Mouse (Mus musculus) CD4-positive, CD25-positive, alpha-beta regulatory T cell (primary cell): ENCODE results near the gene Olfr994. TPM values are rescaled to one million over a fixed set of nuclear protein-coding genes. Genes with fewer than 3 reads are reported as not detected.

Source experiments
- polyA plus RNA-seq: library from polyadenylated mRNA; unstranded; fragments of 100-300 nt; shearing (Covaris generic); gene quantifications from one replicate; pipeline ENCODE4 v1.2.1, GENCODE M21; 2017

Olfr994 gene
- polyA plus RNA-seq = not detected

DNA sequence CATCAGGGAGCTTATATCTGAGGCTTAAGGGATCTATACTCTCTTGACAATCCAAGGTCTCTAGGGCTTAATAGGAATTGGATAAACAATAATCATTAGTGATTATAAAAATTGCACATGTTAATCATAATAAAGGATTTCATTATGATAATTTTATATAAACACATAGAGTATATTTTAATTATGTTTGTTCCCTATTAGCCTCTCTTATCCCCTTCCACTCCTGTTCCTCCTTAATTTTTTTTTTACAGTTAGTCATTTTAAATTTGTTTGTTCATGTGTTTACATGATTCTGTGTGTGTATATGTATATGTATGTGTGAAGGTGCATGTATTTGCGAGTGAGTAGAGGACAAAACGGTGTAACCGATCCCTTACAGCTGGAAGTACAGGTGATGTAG is at the start of gene Olfr994:
Olfr994 (minus strand) TSS at position 101 of the 400 bp plus-strand sequence.

DNA sequence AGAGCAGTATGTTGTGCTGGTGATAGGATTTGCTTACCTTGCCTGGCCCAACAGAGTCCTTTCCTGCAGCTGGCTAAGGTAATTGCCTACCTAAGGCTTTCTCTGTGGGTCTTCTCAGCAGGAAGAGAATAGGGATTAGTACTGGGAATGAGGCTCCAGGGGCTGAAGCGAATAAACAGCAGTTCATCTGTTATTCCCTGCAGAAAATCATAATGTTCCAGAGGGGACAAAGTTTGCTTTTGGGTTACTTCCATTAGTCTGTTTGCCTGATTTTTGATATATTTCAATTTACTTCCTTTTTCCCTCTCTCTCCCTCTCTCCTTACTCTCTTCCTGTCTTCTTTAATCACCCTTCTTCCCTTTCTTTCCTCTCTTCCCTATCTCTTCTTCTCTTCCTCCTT is 7.3 kb upstream of the Olfr994 start, which contains the start of gene Olfr995:
Olfr995 (minus strand) TSS at position 101 of the 400 bp plus-strand sequence.

DNA sequence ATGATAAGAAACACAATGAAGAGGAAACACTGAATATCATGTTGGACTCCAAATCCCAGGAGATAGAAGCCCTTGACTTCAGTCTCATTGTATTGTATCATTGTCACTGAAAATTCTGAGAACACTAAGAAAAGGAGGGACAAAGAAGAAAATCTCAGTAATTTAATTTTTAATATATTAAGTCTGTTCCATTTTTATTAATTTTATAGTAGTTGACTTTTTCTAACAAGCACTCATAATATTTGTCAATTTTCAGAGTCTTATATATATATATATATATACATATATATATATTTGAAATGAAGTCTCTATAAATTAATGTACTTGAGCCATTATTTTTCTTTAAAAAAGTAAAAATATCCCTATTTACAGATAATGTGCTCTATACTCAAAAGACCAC is 21.5 kb downstream of the Olfr994 start, which contains the start of gene Olfr993:
Olfr993 (minus strand) TSS at position 101 of the 400 bp plus-strand sequence.

DNA sequence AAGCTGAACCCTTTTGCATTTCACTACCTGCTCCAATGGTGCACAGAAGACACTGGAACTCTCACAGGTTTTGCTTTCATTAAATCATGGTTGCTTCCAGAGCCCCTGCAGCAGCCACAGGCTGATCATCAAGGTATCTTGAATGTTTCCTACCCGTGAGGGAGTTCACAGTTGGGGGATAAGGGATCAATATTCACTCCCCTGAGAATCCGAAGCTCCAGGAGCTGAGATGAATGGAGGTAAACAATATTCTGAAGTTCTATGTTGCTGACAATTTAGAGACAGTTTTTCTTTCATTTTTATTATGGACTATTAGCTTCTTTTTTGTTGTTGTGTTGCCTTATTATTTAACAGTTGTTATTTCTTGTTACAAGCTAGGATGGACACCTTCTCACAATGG is 26.9 kb downstream of the Olfr994 start, which contains the start of gene Olfr992:
Olfr992 (minus strand) TSS at position 101 of the 400 bp plus-strand sequence.

Other genes starting within 250 kb of the Olfr994 start
- not detected for gene Lrrc55, start 239.3 kb downstream of the Olfr994 start, polyA plus RNA-seq
- not detected for gene Olfr987, start 97.1 kb downstream of the Olfr994 start, polyA plus RNA-seq
- not detected for gene Olfr988, start 73.2 kb downstream of the Olfr994 start, polyA plus RNA-seq
- not detected for gene Olfr992, start 27.0 kb downstream of the Olfr994 start, polyA plus RNA-seq
- not detected for gene Olfr993, start 21.6 kb downstream of the Olfr994 start, polyA plus RNA-seq
- not detected for gene Olfr995, start 7.2 kb upstream of the Olfr994 start, polyA plus RNA-seq
- not detected for gene 4833423E24Rik, start 82.6 kb upstream of the Olfr994 start, polyA plus RNA-seq
- not detected for gene Olfr996, start 142.8 kb upstream of the Olfr994 start, polyA plus RNA-seq
- not detected for gene Olfr998, start 152.5 kb upstream of the Olfr994 start, polyA plus RNA-seq
- not detected for gene Olfr1000, start 175.5 kb upstream of the Olfr994 start, polyA plus RNA-seq
- gene Olfr1002, start 214.3 kb upstream of the Olfr994 start, polyA plus RNA-seq = not detected
- not detected for gene Olfr154, start 228.0 kb upstream of the Olfr994 start, polyA plus RNA-seq
- not detected for gene Olfr1006, start 242.3 kb upstream of the Olfr994 start, polyA plus RNA-seq